Mouse (Mus musculus): ENCODE results near the gene Katnbl1. TPM values are rescaled to one million over a fixed set of nuclear protein-coding genes. Genes with fewer than 3 reads are reported as not detected.
"Not testable (repeated sequence)": the region's sequence is repeated elsewhere in the genome, so short reads cannot be mapped to it uniquely, and the experiment has no call there.

The Katnbl1 gene
- polyA plus RNA-seq, 1 experiment from 2014 or later, result 43.6 TPM

DNA sequence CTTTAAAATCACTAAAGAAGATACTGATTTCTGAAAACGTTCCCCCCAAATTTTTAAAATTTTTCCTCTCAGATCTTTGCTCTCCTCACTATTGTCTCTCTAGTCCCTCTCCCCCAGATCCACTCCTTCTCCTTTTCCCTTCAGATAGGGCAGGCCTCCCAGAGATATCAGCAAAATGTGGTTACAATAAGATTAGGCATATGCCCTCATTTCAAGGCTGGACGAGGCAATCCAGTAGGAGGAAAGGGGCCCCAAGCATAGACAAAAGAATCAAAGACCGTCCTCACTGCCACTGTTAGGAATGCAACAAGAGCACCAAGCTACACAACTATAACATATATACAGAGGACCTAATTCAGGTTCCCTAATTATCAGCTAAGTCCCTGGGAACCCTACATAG lies 46.3 kb downstream of the Katnbl1 start:
- no peaks in the 10 kb centered on the region for H3K36me3 ChIP-seq (replicated peaks)
- no peaks in the 10 kb centered on the region for H3K27me3 ChIP-seq (replicated peaks; ENCODE audit: low read depth, poor library complexity, severe bottlenecking)
- H3K4me3 ChIP-seq, result no peak overlapping the region
- H3K4me1 ChIP-seq, result no peaks in the 10 kb centered on the region
- WGBS, result 78% methylated on average over 3 of the region's 3 CpGs
- H3K27ac ChIP-seq (replicated peaks), result no peak overlapping the region
- DNase-seq (ENCODE audit: low spot score), result no peak
- no peaks in the 10 kb centered on the region for H3K9me3 ChIP-seq

DNA sequence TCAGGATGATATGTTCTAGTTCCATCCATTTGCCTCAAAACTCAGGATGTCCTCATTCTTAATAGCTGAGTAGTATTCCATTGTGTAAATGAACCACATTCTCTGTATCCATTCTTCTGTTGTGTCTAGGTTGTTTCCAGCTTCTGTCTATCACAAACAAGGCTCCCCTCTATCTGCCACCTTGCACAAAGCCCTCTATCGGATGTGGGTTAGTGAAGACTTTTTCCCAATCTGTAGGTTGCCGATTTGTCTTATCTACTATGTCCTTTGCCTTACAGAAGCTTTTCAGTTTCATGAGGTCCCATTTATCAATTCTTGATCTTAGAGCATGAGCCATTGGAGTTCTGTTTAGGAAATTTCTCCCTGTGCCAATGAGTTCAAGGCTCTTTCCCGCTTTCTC lies 49.5 kb downstream of the Katnbl1 start:
- WGBS, result 91% methylated on average over 3 of the region's 3 CpGs
- H3K4me1 ChIP-seq; H3K4me3 ChIP-seq; H3K27ac ChIP-seq (replicated peaks); H3K27me3 ChIP-seq (replicated peaks; ENCODE audit: low read depth, poor library complexity, severe bottlenecking); DNase-seq (ENCODE audit: low spot score); H3K9me3 ChIP-seq; H3K36me3 ChIP-seq (replicated peaks): not testable (repeated sequence)

DNA sequence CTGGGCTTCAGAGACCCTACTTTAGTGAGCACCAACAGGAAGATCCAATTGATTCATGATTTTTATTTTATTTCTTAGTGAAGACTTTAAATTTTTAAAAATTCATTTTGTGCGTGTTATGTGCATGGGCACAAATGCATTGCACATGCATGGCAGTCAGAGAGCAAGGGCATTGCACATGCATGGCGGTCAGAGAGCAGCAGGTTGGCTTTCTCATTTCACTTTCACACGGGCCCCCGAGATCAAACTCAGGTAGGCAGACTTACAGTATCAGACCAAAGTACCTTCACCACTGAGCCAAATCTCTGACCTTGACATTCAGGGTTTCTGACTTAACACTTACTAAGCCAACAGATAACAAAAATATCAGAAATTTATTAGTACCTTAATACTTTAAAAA lies 50.7 kb downstream of the Katnbl1 start:
- H3K9me3 ChIP-seq, result no peaks in the 10 kb centered on the region
- no peak for DNase-seq (ENCODE audit: low spot score)
- no peak overlapping the region for H3K27ac ChIP-seq (replicated peaks)
- H3K27me3 ChIP-seq (replicated peaks; ENCODE audit: low read depth, poor library complexity, severe bottlenecking), result no peaks in the 10 kb centered on the region
- H3K36me3 ChIP-seq (replicated peaks), result no peaks in the 10 kb centered on the region
- H3K4me1 ChIP-seq, result no peaks in the 10 kb centered on the region
- H3K4me3 ChIP-seq, result no peak overlapping the region
- WGBS, result 88% methylated on average over 4 of the region's 4 CpGs

DNA sequence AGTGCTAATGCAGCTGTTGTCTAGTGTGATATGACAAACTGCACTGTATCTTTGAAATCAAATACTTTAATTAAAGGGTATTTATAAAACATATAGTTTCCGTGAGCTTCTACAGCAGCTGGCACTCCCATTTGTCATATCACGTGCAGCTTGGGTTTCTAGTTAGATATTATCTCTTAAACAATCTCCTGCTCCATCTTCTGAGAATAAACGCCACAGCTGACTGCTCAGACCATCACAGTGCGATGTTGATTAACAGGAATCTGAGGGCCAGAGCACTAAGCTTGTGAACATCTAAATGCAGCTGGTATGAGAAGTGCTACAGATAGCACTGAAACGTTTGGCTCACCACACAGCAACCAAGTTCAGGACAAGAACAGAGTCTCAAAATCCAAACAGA lies 51.4 kb downstream of the Katnbl1 start:
- no peak for DNase-seq (ENCODE audit: low spot score)
- Histone ChIP-seq H3K4me1 (no peaks in the 10 kb centered on the region), H3K9me3 (no peaks in the 10 kb centered on the region), H3K27me3 (replicated peaks; ENCODE audit: low read depth, poor library complexity, severe bottlenecking) (no peaks in the 10 kb centered on the region), H3K27ac (replicated peaks) (no peak overlapping the region), H3K36me3 (replicated peaks) (no peaks in the 10 kb centered on the region), H3K4me3 (no peak overlapping the region)
- WGBS, result 73% methylated on average over 5 of the region's 5 CpGs

DNA sequence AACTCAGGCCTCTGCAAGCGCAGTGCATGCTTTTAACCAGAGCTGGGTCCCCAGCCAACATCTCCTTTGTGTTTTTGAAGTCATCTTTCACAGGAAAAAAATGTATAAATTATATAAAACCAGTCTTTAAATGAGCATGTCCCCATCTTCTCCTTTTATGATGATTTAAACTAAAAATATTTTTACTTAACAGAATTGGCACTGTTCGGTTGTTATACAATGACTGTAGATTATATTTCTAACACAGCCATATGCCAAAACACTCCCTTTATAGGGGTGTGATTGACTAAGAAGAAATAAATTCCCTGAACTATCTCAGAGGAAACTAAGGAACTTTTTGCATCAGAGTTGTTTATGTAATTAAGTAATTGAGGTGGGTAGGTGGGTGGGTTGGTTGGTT lies 53.5 kb downstream of the Katnbl1 start:
- DNase-seq (ENCODE audit: low spot score), result no peak
- H3K27ac ChIP-seq (replicated peaks), result no peak overlapping the region
- no peaks in the 10 kb centered on the region for H3K36me3 ChIP-seq (replicated peaks)
- H3K4me3 ChIP-seq, result no peak overlapping the region
- WGBS, result 86% methylated on average over 2 of the region's 2 CpGs
- no peaks in the 10 kb centered on the region for H3K27me3 ChIP-seq (replicated peaks; ENCODE audit: low read depth, poor library complexity, severe bottlenecking)
- H3K9me3 ChIP-seq, result no peaks in the 10 kb centered on the region
- H3K4me1 ChIP-seq, result no peaks in the 10 kb centered on the region

DNA sequence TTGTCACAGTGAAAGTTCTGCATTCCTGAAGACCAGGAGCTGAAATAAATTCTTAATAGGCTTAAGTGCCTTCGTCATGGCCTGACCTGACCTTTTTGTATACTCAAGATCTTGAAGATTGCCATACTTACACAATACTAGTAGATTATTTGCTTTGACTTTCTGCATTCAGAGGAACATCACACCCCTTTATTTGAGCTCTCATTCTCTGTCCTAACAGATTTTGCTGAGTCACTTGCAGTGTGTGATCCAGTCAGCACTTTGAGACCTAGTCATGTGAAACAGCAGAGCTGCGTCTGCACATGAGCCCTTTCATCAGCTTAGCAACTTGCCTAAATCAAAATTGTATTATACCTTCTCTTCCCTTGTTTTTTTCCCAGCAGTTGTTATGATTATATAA lies 54.3 kb downstream of the Katnbl1 start:
- Histone ChIP-seq H3K4me1 (no peaks in the 10 kb centered on the region), H3K27me3 (replicated peaks; ENCODE audit: low read depth, poor library complexity, severe bottlenecking) (no peaks in the 10 kb centered on the region), H3K9me3 (no peaks in the 10 kb centered on the region), H3K27ac (replicated peaks) (no peak overlapping the region), H3K36me3 (replicated peaks) (no peaks in the 10 kb centered on the region), H3K4me3 (no peak overlapping the region)
- DNase-seq (ENCODE audit: low spot score), result no peak
- WGBS, result 72% methylated on average over 2 of the region's 2 CpGs

DNA sequence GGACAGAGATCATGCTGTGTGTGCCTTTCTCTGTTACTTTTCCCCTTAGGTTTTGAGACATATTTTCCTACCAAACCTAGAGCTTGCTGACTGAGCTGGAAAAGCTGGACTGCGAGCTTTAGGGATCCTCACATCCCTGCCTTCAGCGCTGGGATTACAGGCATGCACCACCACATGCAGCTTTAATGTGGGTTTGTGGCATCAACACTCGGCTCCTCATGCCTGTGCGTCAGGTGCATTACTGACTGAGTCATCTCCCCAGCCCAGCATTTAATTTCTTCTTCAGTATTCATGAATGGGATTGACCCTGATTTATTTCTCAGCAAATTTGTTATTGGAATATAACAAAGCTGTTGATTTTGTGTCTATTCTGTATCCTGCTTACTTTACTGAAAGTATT lies 57.3 kb downstream of the Katnbl1 start:
- DNase-seq (ENCODE audit: low spot score), result no peak
- H3K27me3 ChIP-seq (replicated peaks; ENCODE audit: low read depth, poor library complexity, severe bottlenecking), result no peaks in the 10 kb centered on the region
- H3K4me1 ChIP-seq, result no peaks in the 10 kb centered on the region
- WGBS, result 78% methylated on average over 4 of the region's 4 CpGs
- H3K27ac ChIP-seq (replicated peaks), result no peak overlapping the region
- H3K9me3 ChIP-seq, result no peaks in the 10 kb centered on the region
- no peak overlapping the region for H3K4me3 ChIP-seq
- H3K36me3 ChIP-seq (replicated peaks), result no peaks in the 10 kb centered on the region

DNA sequence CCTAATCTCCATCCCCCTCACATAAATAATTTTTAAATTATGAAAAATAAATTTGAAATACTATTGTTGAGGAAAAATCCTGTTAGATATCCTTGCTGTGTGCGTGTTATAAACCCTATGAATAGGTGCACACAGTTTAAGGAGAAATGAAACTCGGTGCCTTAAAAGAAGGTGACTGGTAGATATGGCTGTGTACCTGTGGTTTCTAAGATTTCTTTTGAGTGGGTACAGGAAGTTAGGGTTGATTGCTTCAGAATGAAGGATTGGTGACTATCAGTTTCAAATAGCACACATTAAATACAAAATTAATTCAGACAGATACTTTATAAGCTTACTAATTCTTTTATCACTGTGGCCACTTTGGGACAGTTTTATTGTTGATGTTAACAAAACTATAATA lies 58.6 kb downstream of the Katnbl1 start:
- Histone ChIP-seq H3K27me3 (replicated peaks; ENCODE audit: low read depth, poor library complexity, severe bottlenecking) (no peaks in the 10 kb centered on the region), H3K4me3 (no peak overlapping the region), H3K9me3 (no peaks in the 10 kb centered on the region), H3K4me1 (no peaks in the 10 kb centered on the region), H3K27ac (replicated peaks) (no peak overlapping the region), H3K36me3 (replicated peaks) (no peaks in the 10 kb centered on the region)
- WGBS, result 84% methylated on average over 2 of the region's 2 CpGs
- DNase-seq (ENCODE audit: low spot score), result no peak

DNA sequence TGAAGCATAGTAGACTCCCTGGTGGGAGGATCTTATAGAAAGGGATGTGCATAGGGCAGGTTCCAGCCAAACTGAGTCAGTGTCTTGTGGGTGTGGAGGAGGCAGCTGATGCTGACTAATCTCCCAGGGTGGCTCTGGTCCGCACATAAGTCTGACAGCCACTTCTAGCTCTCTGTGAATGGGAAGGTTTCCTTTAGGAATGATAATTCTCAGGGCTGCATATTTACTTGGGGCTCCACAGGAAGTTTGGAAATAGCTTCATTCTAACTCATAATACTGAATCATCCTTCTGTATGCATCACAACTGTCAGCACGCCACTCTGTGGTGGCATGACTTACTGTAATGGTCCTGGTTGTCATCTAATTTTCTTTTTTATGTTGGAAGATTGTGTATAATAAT lies 64.5 kb downstream of the Katnbl1 start:
- DNase-seq (ENCODE audit: low spot score), result no peak
- 78% methylated on average over 2 of the region's 2 CpGs for WGBS
- no peak overlapping the region for H3K27ac ChIP-seq (replicated peaks)

DNA sequence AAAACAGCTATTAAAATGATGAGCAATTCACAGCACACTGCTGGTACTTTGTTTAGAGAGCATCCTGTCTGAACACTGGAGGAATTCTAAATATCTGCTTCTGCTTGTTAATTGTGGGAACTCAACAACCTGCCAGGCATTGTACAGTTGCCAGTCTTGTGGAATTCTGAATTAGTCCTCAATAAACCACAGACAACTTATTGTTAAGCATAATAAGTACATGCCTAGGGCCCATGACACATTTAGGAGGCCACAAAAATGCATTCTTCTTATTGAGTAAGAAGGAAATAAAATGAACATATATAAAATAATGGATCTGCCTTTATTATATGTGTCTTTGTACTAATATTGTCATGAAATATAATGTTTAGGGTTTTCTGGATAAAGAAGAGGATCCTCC lies 66.5 kb downstream of the Katnbl1 start:
- no peak overlapping the region for H3K27ac ChIP-seq (replicated peaks)
- DNase-seq (ENCODE audit: low spot score), result no peak
- H3K27me3 ChIP-seq (replicated peaks; ENCODE audit: low read depth, poor library complexity, severe bottlenecking), result no peaks in the 10 kb centered on the region
- H3K4me3 ChIP-seq, result no peak overlapping the region
- no peaks in the 10 kb centered on the region for H3K9me3 ChIP-seq
- H3K36me3 ChIP-seq (replicated peaks), result no peaks in the 10 kb centered on the region
- no peaks in the 10 kb centered on the region for H3K4me1 ChIP-seq

More for the DNA sequence above, 64.5 kb downstream of the Katnbl1 start:
- Histone ChIP-seq H3K27me3 (replicated peaks; ENCODE audit: low read depth, poor library complexity, severe bottlenecking) (no peaks in the 10 kb centered on the region), H3K4me3 (no peak overlapping the region), H3K36me3 (replicated peaks) (no peaks in the 10 kb centered on the region), H3K9me3 (no peaks in the 10 kb centered on the region), H3K4me1 (no peaks in the 10 kb centered on the region)

DNA sequence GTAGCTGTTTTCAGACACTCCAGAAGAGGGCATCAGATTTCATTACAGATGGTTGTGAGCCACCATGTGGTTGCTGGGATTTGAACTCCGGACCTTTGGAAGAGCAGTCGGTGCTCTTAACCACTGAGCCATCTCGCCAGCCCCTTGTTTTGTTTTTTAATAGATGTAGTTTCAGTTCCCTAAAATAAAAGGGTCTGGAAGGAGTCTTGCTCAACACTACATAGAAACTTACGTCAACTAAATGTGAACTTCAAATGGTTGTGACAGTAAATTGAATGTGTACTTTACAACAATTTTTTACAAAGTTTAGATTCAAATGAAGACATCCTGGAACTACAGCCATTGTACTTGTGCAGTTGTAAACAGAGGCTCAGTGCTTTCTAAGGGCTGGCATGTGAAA lies 69.0 kb downstream of the Katnbl1 start:
- not testable (repeated sequence) for H3K27ac ChIP-seq (replicated peaks); H3K4me3 ChIP-seq; H3K27me3 ChIP-seq (replicated peaks; ENCODE audit: low read depth, poor library complexity, severe bottlenecking); H3K36me3 ChIP-seq (replicated peaks); H3K9me3 ChIP-seq; DNase-seq (ENCODE audit: low spot score); H3K4me1 ChIP-seq
- 76% methylated on average over 4 of the region's 4 CpGs for WGBS

DNA sequence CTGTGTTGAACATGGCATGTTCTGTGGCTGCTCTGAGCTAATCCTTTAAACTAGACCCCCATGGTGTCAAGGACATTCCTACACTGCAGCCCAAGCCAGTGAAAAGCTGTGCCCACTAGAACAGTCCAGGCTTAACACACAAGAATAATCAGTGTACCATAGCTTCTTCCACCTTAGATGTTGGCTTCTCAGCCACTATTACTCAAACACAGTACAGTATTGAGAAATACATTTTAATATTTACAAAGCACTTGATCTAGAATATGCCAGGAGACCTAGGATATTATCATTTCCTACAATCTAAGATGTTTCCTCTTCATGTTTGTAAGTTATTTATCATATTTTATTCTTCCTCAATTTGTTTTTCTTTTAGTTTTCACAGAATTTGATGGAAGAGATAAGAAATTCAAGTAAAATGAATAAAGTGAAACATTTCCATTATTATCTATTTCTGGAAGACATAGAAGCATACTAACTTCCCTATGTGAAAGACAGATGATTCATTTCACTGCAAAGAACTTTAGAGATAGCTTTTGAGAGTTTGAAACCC lies 69.6 kb downstream of the Katnbl1 start:
- Histone ChIP-seq H3K36me3 (replicated peaks) (no peaks in the 10 kb centered on the region), H3K27me3 (replicated peaks; ENCODE audit: low read depth, poor library complexity, severe bottlenecking) (no peaks in the 10 kb centered on the region), H3K9me3 (no peaks in the 10 kb centered on the region)

DNA sequence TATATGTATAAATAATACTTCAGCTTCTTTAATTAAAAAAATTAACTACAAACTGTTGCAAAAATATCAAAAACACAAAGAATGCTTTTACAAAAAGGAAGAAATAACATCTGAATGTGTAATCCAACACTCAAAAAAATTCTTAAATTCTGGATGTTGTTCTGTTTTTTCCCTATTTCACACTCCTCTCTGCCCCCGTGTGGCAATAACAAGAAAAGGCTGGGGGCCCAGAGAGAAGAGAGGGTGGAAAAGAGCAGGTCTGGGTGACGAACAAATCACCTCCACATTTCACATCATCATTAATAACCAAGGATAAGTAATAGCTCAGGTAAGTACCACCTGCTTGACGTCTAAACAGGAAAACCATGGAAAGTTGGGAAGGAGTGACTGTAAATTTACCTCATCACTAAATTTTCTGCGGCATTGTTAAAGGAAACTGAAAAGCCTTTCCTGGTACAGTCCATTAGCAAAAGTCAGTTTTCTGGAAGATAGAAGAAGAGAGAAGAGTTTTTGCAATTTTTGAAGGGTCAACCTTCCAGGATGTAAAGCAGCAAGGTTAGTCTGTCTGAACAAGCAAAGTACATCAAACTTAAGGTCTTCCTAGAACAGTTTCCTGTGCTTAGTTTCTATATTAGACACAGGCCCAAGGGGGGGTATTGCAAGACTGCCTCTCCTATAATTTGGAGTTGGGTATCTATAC lies 70.7 kb downstream of the Katnbl1 start:
- DNase-seq (ENCODE audit: low spot score), result no peak
- H3K4me1 ChIP-seq, result peaks cover 4% of the 10 kb centered on the region; the same call in 1 of the 2 replicates
- 40% methylated on average over 4 of the region's 4 CpGs for WGBS
- H3K4me3 ChIP-seq, result no peak overlapping the region
- H3K27ac ChIP-seq (replicated peaks), result no peak overlapping the region
- H3K27me3 ChIP-seq (replicated peaks; ENCODE audit: low read depth, poor library complexity, severe bottlenecking), result no peaks in the 10 kb centered on the region
- H3K9me3 ChIP-seq, result no peaks in the 10 kb centered on the region
- no peaks in the 10 kb centered on the region for H3K36me3 ChIP-seq (replicated peaks)

More for the DNA sequence above, 69.6 kb downstream of the Katnbl1 start:
- H3K4me1 ChIP-seq, result no peaks in the 10 kb centered on the region
- no peak overlapping the region for H3K27ac ChIP-seq (replicated peaks)
- no peak for DNase-seq (ENCODE audit: low spot score)
- no peak overlapping the region for H3K4me3 ChIP-seq

Measured in embryonic facial prominence, embryonic 10.5 days (tissue).